Mouse (Mus musculus): ENCODE measurements around the gene Tlr6. TPM values are rescaled to one million over a fixed set of nuclear protein-coding genes. Genes with fewer than 3 reads are reported as not detected.

Gene Tlr6
- polyA plus RNA-seq, 1 experiment: 6.0 TPM

DNA sequence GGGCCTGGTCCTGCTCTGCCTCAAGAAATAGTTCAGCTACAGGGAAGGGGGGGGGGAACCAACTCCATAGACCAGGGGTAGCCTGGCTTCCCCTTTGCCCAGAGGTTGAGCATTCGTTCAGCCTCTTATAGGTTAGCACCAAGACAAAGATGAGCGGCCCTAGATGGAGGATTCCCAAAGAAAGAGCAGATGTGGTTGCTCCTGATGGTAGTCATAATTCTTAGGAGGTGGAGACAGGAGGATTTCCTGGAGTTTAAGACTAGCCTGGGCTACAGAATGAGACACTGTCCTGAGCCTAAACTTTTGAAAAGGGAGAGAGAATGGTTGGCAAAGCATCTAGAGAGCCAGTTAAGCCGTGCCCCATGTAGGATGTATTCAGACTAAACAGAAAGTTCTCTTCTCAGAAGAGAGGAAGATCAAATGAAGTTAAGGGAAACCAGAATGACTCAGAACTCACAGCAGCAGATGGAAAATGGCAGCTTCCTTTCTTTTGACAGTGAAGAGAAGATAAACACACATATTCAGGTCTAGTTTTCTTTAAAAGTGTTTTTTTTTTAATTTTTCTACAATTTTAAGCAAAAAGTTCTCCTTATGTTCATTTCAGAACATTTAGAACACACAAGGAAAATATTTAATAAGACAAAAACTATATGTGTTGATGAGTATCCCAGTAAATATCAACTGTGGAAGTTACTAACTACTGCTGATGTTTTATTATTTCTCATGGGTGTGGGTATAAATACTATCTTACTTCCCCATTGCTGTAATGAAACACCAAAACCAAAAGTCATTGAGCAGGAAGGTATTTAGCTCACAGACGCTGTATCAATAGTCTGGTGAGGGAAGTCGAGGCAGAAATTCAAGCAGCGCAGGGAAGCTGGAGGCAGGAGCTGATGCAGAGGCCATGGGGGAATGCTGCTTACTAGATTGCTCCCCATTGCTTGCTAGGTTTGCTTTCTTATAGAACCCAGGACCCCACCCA lies 41.0 kb downstream of the Tlr6 start:
- H3K4me3 ChIP-seq (replicated peaks; ENCODE audit: control insufficient read depth, low read depth, low read length): no peak overlapping the region
- no peak overlapping the region for H3K27ac ChIP-seq (ENCODE audit: control insufficient read depth, insufficient read depth, low read depth, low read length, poor library complexity)
- TF ChIP-seq POLR2A (IDR thresholded peaks at IDR 0.05; ENCODE audit: borderline replicate concordance, control insufficient read depth, low read depth, low read length) (no peak), CTCF (IDR thresholded peaks at IDR 0.05; ENCODE audit: control insufficient read depth, insufficient read depth, low read length) (no peak)
- WGBS: 72% methylated on average over 6 of the region's 6 CpGs
- H3K4me1 ChIP-seq (ENCODE audit: control insufficient read depth, insufficient read depth, low read length): peaks cover 2% of the 10 kb centered on the region

DNA sequence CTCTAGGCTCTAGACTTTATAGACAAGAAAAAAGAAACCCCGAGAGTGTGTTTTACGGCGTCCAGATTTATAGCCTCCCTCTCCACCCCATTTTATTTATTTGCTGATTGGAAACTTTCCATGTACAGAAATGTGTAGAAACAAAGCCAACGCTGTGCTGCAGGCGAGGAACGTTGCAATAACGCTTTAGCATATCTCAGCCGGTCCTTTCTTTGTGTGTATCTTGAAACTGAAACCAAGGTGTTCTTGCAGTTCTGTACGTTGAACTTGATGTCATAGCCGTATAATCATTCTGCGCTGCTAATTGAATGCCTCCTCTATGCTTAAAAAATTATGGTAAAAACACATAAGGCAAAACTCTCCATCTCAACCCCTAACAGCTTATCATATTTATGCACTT lies 42.2 kb downstream of the Tlr6 start:
- Histone ChIP-seq H3K4me1 (ENCODE audit: control insufficient read depth, insufficient read depth, low read length) (peaks cover under 1% of the 10 kb centered on the region), H3K4me3 (replicated peaks; ENCODE audit: control insufficient read depth, low read depth, low read length) (no peak overlapping the region), H3K27ac (ENCODE audit: control insufficient read depth, insufficient read depth, low read depth, low read length, poor library complexity) (no peak overlapping the region)
- TF ChIP-seq CTCF (IDR thresholded peaks at IDR 0.05; ENCODE audit: control insufficient read depth, insufficient read depth, low read length) (no peak), POLR2A (IDR thresholded peaks at IDR 0.05; ENCODE audit: borderline replicate concordance, control insufficient read depth, low read depth, low read length) (no peak)
- 91% methylated on average over 11 of the region's 11 CpGs for WGBS

DNA sequence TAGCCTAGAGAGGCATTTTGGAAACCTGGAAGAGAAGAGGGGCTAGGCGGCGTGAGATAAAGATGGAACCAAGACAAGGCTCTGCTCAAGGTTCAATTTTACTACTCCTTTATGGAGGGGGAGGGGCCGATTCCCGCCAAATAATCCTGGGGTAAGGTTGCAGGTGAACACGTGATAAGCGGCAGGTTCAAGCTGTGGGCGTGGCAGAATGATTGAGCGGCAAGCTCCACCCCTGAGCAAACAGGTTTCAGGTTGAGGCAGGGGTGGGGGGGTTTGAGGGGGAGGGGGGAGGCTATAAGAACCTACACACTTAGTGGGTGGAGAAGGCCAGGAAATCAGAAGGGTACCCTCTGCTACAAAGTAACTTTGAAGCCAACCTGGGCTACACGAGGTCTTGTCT lies 42.7 kb downstream of the Tlr6 start:
- Histone ChIP-seq H3K27ac (ENCODE audit: control insufficient read depth, insufficient read depth, low read depth, low read length, poor library complexity) (no peak overlapping the region), H3K4me1 (ENCODE audit: control insufficient read depth, insufficient read depth, low read length) (no peaks in the 10 kb centered on the region; the same call in 1 of the 2 replicates), H3K4me3 (replicated peaks; ENCODE audit: control insufficient read depth, low read depth, low read length) (no peak overlapping the region)
- WGBS: 85% methylated on average over 9 of the region's 9 CpGs
- TF ChIP-seq CTCF (IDR thresholded peaks at IDR 0.05; ENCODE audit: control insufficient read depth, insufficient read depth, low read length) (no peak), POLR2A (IDR thresholded peaks at IDR 0.05; ENCODE audit: borderline replicate concordance, control insufficient read depth, low read depth, low read length) (no peak)

DNA sequence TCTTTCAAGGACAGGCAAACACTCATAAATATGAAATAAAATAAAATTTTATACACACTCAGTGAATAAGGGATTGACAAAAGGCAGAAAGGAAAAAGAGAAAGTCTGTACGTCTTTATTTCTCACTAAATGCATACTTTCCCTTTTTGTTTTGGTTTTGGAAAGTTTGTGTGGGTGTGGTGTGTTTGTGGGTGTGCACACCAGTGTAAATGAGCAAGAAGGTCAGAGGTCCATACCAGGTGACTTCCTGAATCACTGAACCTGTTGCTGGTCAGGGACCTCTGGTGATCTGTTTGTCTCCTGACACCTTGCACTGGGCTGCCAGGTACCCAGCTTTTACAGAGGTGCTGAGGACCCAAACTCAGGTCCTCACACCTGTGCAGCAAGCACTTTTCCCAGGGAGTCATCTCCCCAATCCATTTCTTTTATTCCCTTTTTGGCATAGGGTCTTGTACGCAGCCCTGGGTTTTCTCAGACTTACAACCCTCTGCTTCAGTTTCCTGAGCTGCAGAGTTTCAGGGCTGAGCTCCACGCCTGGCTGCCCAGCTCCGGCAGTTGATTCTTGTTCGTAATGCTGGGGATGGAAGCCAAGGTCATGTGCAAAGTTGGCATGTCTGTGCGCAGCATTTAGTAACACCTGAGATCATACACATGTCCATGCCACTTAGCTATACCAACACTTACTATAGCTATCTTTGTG lies 51.2 kb downstream of the Tlr6 start:
- Histone ChIP-seq H3K4me1 (ENCODE audit: control insufficient read depth, insufficient read depth, low read length) (no peaks in the 10 kb centered on the region; the same call in 1 of the 2 replicates), H3K4me3 (replicated peaks; ENCODE audit: control insufficient read depth, low read depth, low read length) (no peak overlapping the region), H3K27ac (ENCODE audit: control insufficient read depth, insufficient read depth, low read depth, low read length, poor library complexity) (no peak overlapping the region)
- WGBS: 77% methylated on average over 6 of the region's 6 CpGs
- TF ChIP-seq CTCF (IDR thresholded peaks at IDR 0.05; ENCODE audit: control insufficient read depth, insufficient read depth, low read length) (no peak), POLR2A (IDR thresholded peaks at IDR 0.05; ENCODE audit: borderline replicate concordance, control insufficient read depth, low read depth, low read length) (no peak)

DNA sequence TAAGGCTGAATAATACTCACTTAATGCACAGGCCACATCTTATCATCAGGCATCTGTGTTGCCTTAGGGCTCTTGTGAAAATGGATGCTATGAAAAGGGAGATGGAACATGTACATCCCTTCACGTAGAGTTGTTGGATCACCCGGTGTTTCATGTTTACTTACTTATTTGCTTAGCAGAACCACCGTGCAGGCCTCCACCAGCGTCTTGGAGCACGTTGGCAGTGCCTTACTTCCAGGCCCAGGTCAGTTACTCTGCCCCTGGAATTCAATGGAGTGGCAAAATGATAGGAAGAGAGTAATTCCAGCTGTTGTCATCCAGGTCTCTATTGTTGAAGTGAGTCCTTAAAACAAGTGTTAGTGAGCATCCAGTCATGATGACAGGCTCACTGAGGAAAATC lies 52.0 kb downstream of the Tlr6 start:
- 85% methylated on average over 5 of the region's 5 CpGs for WGBS
- Histone ChIP-seq H3K4me3 (replicated peaks; ENCODE audit: control insufficient read depth, low read depth, low read length) (no peak overlapping the region), H3K27ac (ENCODE audit: control insufficient read depth, insufficient read depth, low read depth, low read length, poor library complexity) (no peak overlapping the region), H3K4me1 (ENCODE audit: control insufficient read depth, insufficient read depth, low read length) (no peaks in the 10 kb centered on the region; the same call in 1 of the 2 replicates)
- TF ChIP-seq POLR2A (IDR thresholded peaks at IDR 0.05; ENCODE audit: borderline replicate concordance, control insufficient read depth, low read depth, low read length): no peak
- TF ChIP-seq CTCF (IDR thresholded peaks at IDR 0.05; ENCODE audit: control insufficient read depth, insufficient read depth, low read length): no peak

DNA sequence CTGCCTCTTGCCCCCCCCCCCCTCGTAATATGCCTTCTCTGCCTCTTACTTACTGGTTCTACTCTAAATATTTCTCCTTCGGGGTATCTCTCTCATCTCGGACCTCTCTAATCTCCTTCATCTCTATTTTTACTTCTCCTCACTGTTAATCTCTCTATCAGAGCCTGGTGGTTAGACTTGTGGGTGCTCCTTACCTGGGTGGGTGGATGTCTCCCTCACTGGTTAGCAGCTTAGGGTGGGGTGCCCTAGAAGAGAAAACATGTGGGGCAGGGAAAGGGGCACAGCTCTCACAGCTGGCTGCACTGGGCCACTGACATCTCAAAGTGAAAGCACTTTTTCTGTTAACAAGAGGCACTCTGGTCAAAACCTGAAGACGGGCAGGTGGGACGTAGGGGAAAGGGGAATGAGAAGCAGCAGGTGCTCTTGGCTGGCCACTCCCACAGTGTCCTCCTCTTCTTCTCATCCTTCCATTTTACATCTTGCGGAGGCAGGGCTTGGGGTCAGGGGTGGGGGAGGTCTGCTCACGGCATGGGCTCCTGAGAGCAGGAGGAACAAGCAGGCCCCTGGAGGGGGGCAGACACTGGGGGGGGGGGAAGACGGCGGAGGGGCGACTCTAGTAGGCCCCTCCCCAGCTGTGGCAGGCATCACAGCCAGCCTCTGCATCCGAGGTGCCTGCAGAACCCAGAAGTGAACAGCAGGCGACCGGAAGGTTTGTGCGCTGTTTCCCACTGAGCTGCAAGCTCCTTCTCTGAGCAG lies 54.2 kb downstream of the Tlr6 start:
- Histone ChIP-seq H3K27ac (ENCODE audit: control insufficient read depth, insufficient read depth, low read depth, low read length, poor library complexity) (no peak overlapping the region; the same call in 1 of the 2 replicates), H3K4me3 (replicated peaks; ENCODE audit: control insufficient read depth, low read depth, low read length) (no peak overlapping the region), H3K4me1 (ENCODE audit: control insufficient read depth, insufficient read depth, low read length) (no peaks in the 10 kb centered on the region; the same call in 1 of the 2 replicates)
- TF ChIP-seq CTCF (IDR thresholded peaks at IDR 0.05; ENCODE audit: control insufficient read depth, insufficient read depth, low read length) (no peak), POLR2A (IDR thresholded peaks at IDR 0.05; ENCODE audit: borderline replicate concordance, control insufficient read depth, low read depth, low read length) (no peak)
- 72% methylated on average over 14 of the region's 14 CpGs for WGBS

Other genes with a start within 250 kb of the Tlr6 start
- gene Klf3, start 156.7 kb downstream of the Tlr6 start, polyA plus RNA-seq (2011; ENCODE audit: insufficient read depth, insufficient read length, low replicate concordance, missing spikeins): 60.7 and 72.8 TPM in 2 replicates
- 4.2 and 17.4 TPM in 2 replicates for gene Tlr1, start 26.5 kb downstream of the Tlr6 start, polyA plus RNA-seq (2011; ENCODE audit: insufficient read depth, insufficient read length, low replicate concordance, missing spikeins)
- 4.9 and 9.4 TPM in 2 replicates for gene Fam114a1, start 10.0 kb upstream of the Tlr6 start, polyA plus RNA-seq (2011; ENCODE audit: insufficient read depth, insufficient read length, low replicate concordance, missing spikeins)
- gene Tmem156, start 132.0 kb upstream of the Tlr6 start, polyA plus RNA-seq (2011; ENCODE audit: insufficient read depth, insufficient read length, low replicate concordance, missing spikeins): 3.3 and 8.5 TPM in 2 replicates
- gene Klhl5, start 147.4 kb upstream of the Tlr6 start, polyA plus RNA-seq (2011; ENCODE audit: insufficient read depth, insufficient read length, low replicate concordance, missing spikeins): 6.9 and 14.9 TPM in 2 replicates
- 0.41 and 2.4 TPM in 2 replicates for gene Wdr19, start 239.6 kb upstream of the Tlr6 start, polyA plus RNA-seq (2011; ENCODE audit: insufficient read depth, insufficient read length, low replicate concordance, missing spikeins)

Data from bone marrow, adult 2 months (tissue).